Mouse (Mus musculus): Measurements from ENCODE around the gene Mrps18a. TPM values are rescaled to one million over a fixed set of nuclear protein-coding genes. Genes with fewer than 3 reads are reported as not detected.

Mrps18a gene
- total RNA-seq, 2 experiments from 2014 or later: 79.9 to 83.9 TPM

GRCm38 (mm10) chr17:46132058-46132718 lies 21.4 kb downstream of the Mrps18a start:
- intact Hi-C loops (cut with DNase I): loop anchor here (2.0 to 5.0 kb wide), 2 partner anchors 100 to 401 kb away; partner anchors contain the start of gene Vegfa
- peak; percentile 57 to 74 for DNase-seq (ENCODE audit: extremely low spot score in 1 of 2, low spot score in 2 of 2)

GRCm38 (mm10) chr17:46132862-46133261 lies 22.1 kb downstream of the Mrps18a start:
- no peak for DNase-seq (ENCODE audit: extremely low spot score in 1 of 2, low spot score in 2 of 2)
- intact Hi-C loops (cut with DNase I): loop anchor here (2.0 to 5.0 kb wide), 2 partner anchors 101 to 402 kb away; partner anchors contain the start of gene Vegfa

GRCm38 (mm10) chr17:46138563-46139236 lies 27.9 kb downstream of the Mrps18a start:
- DNase-seq (ENCODE audit: extremely low spot score in 1 of 2, low spot score in 2 of 2): no peak

GRCm38 (mm10) chr17:46139872-46140271 lies 29.1 kb downstream of the Mrps18a start:
- DNase-seq (ENCODE audit: extremely low spot score in 1 of 2, low spot score in 2 of 2): no peak
- intact Hi-C loops (cut with DNase I): no loop called here

More at GRCm38 (mm10) chr17:46138563-46139236, 27.9 kb downstream of the Mrps18a start:
- intact Hi-C loops (cut with DNase I): no loop called here

- peak; percentile 82 to 91 for DNase-seq (ENCODE audit: extremely low spot score in 1 of 2, low spot score in 2 of 2)
- intact Hi-C loops (cut with DNase I): no loop called here
Measured at GRCm38 (mm10) chr17:46143578-46144423, 33.0 kb downstream of the Mrps18a start, which contains the start of gene Rsph9. Gene Rsph9 (minus strand): TSS chr17:46144216.

GRCm38 (mm10) chr17:46152847-46153782 lies 42.3 kb downstream of the Mrps18a start, which contains the start of gene Mad2l1bp:
Gene Mad2l1bp (minus strand): TSS chr17:46153553.
- peak; percentile 88 to 93 for DNase-seq (ENCODE audit: extremely low spot score in 1 of 2, low spot score in 2 of 2)
- intact Hi-C loops (cut with DNase I): no loop called here

GRCm38 (mm10) chr17:46154336-46154735 lies 43.5 kb downstream of the Mrps18a start:
- DNase-seq (ENCODE audit: extremely low spot score in 1 of 2, low spot score in 2 of 2): no peak
- intact Hi-C loops (cut with DNase I): no loop called here

- intact Hi-C loops (cut with DNase I): no loop called here
- no peak for DNase-seq (ENCODE audit: extremely low spot score in 1 of 2, low spot score in 2 of 2)
Measured at GRCm38 (mm10) chr17:46156680-46157079, 45.9 kb downstream of the Mrps18a start.

GRCm38 (mm10) chr17:46157131-46157530 lies 46.3 kb downstream of the Mrps18a start:
- no peak for DNase-seq (ENCODE audit: extremely low spot score in 1 of 2, low spot score in 2 of 2)
- intact Hi-C loops (cut with DNase I): no loop called here

- no peak for DNase-seq (ENCODE audit: extremely low spot score in 1 of 2, low spot score in 2 of 2)
- intact Hi-C loops (cut with DNase I): no loop called here
Measured at GRCm38 (mm10) chr17:46159236-46159635, 48.5 kb downstream of the Mrps18a start.

- peak; percentile 86 to 91 for DNase-seq (ENCODE audit: extremely low spot score in 1 of 2, low spot score in 2 of 2)
- intact Hi-C loops (cut with DNase I): loop anchor here (10.0 kb wide), 1 partner anchor 425 kb away; the partner anchor contains the start of gene 1600014C23Rik
Measured at GRCm38 (mm10) chr17:46160090-46160662, 49.4 kb downstream of the Mrps18a start.

- peak; percentile 96 to 99 for DNase-seq (ENCODE audit: extremely low spot score in 1 of 2, low spot score in 2 of 2)
- intact Hi-C loops (cut with DNase I): loop anchor here (10.0 kb wide), 1 partner anchor 426 kb away; the partner anchor contains the start of gene 1600014C23Rik
Measured at GRCm38 (mm10) chr17:46160686-46161085, 49.9 kb downstream of the Mrps18a start, which contains the start of gene Gtpbp2. Gene Gtpbp2 (plus strand): TSS chr17:46161032.

GRCm38 (mm10) chr17:46161179-46161578 lies 50.4 kb downstream of the Mrps18a start:
- intact Hi-C loops (cut with DNase I): loop anchor here (10.0 kb wide), 1 partner anchor 426 kb away; the partner anchor contains the start of gene 1600014C23Rik

GRCm38 (mm10) chr17:46161710-46162109 lies 50.9 kb downstream of the Mrps18a start:
- no peak for DNase-seq (ENCODE audit: extremely low spot score in 1 of 2, low spot score in 2 of 2)
- intact Hi-C loops (cut with DNase I): loop anchor here (10.0 kb wide), 1 partner anchor 427 kb away; the partner anchor contains the start of gene 1600014C23Rik

More at GRCm38 (mm10) chr17:46161179-46161578, 50.4 kb downstream of the Mrps18a start:
- no peak for DNase-seq (ENCODE audit: extremely low spot score in 1 of 2, low spot score in 2 of 2)

- intact Hi-C loops (cut with DNase I): loop anchor here (10.0 kb wide), 1 partner anchor 428 kb away; the partner anchor contains the start of gene 1600014C23Rik
- no peak for DNase-seq (ENCODE audit: extremely low spot score in 1 of 2, low spot score in 2 of 2)
Measured at GRCm38 (mm10) chr17:46162551-46162950, 51.8 kb downstream of the Mrps18a start.

- DNase-seq (ENCODE audit: extremely low spot score in 1 of 2, low spot score in 2 of 2): no peak
- intact Hi-C loops (cut with DNase I): loop anchor here (10.0 kb wide), 1 partner anchor 428 kb away; the partner anchor contains the start of gene 1600014C23Rik
Measured at GRCm38 (mm10) chr17:46162951-46163421, 52.2 kb downstream of the Mrps18a start.

- intact Hi-C loops (cut with DNase I): loop anchor here (10.0 kb wide), 1 partner anchor 430 kb away; the partner anchor contains the start of gene 1600014C23Rik
- DNase-seq (ENCODE audit: extremely low spot score in 1 of 2, low spot score in 2 of 2): no peak
Measured at GRCm38 (mm10) chr17:46164301-46164700, 53.5 kb downstream of the Mrps18a start.

Measured in left cerebral cortex, postnatal 10 days (tissue).